Mouse (Mus musculus) layer of hippocampus, postnatal 14 days (tissue): ENCODE measurements around the gene Ifih1. TPM values are rescaled to one million over a fixed set of nuclear protein-coding genes. Genes with fewer than 3 reads are reported as not detected.

ENCODE experiments used
- DNase-seq, 2 experiments: peaks; one replicate each; pipeline ENCODE4 v3.0.0; 2021 to 2022; ENCODE audit warnings: low spot score in 2 of 2, mixed read lengths in 1 of 2
- total RNA-seq, 2 experiments: library from RNA; stranded (reverse); gene quantifications; 2 replicates each; pipeline ENCODE4 v1.2.3; 2021

The Ifih1 gene
- total RNA-seq, 2 experiments from 2014 or later: 1.2 TPM

DNA sequence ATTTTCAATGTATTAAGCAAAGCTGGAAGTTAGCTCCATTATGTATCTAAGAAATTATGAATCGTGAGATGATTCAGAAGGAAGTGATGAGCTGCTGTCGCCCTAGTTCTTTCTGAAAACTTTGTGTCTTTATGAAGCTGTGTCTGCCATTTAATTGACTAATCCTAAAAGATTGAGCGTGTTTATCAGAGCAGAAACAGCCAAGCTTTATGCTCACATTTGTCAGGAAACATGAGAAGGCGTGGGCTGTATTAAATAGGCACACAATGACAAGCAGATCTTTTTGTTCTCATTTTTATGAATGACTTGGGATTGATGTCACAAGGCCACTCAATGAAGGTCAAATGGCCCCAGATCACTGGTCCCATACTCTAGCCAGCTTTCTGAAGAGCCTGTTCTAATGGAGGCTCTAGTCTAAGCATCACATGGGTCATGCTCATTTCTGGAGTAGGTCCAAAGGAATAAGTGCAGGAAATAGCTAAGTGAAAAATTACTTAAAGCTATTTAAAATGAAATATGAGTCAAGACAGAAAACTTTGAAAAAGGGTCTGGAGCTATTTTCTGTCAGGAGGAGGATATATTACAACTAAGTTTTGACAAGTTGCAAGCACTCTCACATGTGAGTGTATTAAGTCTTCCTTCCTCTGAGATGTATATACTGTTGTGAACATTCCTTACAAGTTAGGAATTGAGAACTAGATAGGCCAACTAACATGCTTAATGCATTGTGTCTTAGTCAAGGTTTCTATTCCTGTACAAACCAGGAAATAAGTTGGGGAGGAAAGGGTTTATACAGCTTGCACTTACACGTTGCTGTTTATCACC is 83.2 kb downstream of the Ifih1 start:
- no peak for DNase-seq

DNA sequence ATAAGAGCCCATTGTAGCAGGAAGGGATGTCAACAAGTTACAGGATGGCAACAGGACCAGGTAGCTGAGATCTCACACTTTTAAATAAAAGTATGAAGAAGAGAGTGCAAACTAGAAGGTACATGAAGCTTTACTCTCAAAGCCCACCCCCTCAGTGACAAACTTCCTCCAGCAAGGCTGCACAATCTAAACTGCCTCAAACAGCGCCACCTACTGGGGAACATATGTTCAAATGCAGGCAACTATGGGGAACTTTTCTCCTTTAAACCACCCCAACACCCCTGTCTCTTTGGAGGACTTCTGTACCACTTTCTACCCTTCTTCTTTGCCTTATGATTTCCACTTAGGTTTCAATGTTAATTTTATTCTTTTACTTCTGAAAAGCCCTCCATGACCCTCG is 88.6 kb downstream of the Ifih1 start:
- no peak for DNase-seq

DNA sequence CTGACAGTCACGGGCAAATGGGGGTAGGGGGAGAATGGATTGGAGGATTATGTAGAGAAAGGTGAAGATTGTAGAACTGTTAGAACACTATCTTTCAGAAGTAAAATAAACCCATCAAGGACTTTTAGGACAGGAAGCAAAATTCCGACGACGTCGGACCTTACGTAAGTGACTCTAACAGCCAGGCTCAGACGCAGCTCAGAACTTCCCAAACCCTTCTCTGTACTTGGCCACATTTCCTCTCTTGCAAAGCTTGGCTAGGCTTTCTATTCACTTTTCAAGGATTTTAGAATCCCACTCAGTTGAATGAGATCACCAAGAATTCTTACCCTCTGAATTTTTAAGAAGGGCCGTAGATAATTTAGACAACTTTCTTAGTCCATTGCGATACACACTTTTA is 89.7 kb downstream of the Ifih1 start:
- no peak for DNase-seq

DNA sequence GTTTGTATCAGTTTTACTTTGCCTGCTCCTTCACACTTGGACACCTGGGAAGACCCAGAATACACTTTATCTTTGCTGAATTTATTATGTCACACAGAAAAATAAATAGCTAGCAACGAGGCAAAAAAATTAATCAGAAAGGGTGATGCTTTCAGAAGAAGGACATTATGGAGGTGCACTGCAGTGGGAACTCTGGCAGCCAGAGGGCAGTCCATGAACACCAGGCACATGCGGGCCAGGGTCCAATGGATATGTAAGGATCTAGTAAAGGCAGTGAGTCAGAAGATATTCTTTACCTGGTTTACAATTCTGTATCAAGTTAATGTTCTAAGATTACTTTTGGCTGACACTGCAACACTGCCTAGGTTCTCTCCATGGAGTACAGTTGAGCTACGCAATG is 96.4 kb downstream of the Ifih1 start:
- DNase-seq: no peak

DNA sequence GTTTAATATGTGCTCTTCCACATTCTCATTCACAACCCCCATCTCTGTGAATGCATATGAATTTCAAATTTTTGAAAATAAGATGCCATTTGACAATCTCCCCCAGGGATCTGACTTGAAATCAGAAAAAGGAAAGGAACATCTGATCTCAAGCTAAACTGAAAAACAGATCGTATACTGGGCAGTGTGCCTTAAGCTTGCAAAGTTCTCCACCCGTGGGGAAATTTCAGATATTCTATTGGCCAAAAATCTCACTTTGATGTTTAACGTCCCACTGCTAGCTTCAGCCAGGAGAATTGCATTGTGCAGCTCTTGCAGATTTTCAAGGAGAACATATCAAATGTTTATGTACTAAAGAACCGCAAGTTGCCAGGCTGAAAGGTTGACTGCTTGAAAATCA is 96.9 kb downstream of the Ifih1 start:
- no peak for DNase-seq

DNA sequence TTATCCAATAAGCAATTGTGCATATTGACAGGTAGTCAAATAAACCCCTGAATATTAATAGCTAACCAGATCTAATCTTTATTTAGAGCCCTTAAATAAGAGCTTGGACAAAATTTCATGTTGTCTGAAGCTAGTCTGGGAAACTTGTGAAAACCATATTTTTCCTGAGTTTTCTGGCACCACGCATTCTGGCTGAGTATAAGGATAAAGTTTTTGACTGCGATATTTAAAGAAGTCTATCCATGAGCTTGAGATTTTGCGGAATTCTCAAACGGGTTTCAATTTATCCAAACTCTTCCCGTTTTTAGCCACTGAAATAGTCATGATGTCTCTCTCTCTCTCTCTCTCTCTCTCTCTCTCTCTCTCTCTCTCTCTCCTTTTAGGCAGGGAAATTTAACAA is 98.0 kb downstream of the Ifih1 start:
- no peak for DNase-seq

Other genes starting within 250 kb of the Ifih1 start
- gene Dpp4, start 234.0 kb downstream of the Ifih1 start, total RNA-seq: 1 to 10 TPM in 1 of 2 experiments, under 1 TPM in 1; 0.78 to 1.0 TPM
- under 1 TPM in 1 of 2 experiments, not detected in 1; 0.64 TPM for gene Gcg, start 162.6 kb downstream of the Ifih1 start, total RNA-seq
- 1 to 10 TPM in 1 of 2 experiments, under 1 TPM in 1; 0.62 to 1.8 TPM for gene Fap, start 72.2 kb downstream of the Ifih1 start, total RNA-seq
- 10 to 100 TPM in 1 of 2 experiments, 1 to 10 TPM in 1; 9.7 to 11.7 TPM for gene Gca, start 18.0 kb upstream of the Ifih1 start, total RNA-seq